Mouse (Mus musculus) thymus, adult 2 months (tissue): Measurements from ENCODE around the gene Asna1.

ENCODE experiments used
- CTCF ChIP-seq: fragments of 200-500 bp; IDR thresholded peaks from 2 replicates; pipeline ENCODE4 v1.5.1; 2012; ENCODE audit warnings: mild to moderate bottlenecking, control low read depth, low read length, moderate library complexity, borderline replicate concordance; ENCODE audit not compliant: control insufficient read depth, poor library complexity, insufficient read depth; ENCODE audit errors: extremely low read depth
- POLR2A ChIP-seq: fragments of 200-500 bp; IDR thresholded peaks from 2 replicates; pipeline ENCODE4 v1.6.1; 2012; ENCODE audit warnings: mild to moderate bottlenecking, low read length, control low read depth, moderate library complexity; ENCODE audit not compliant: control insufficient read depth, poor library complexity, insufficient read depth; ENCODE audit errors: extremely low read depth

GRCm38 (mm10) chr8:84985049-84985683 is 39.9 kb downstream of the Asna1 start:
- TF ChIP-seq CTCF (no peak), POLR2A (no peak)
